Mouse (Mus musculus) midbrain, embryonic 13.5 days (tissue): Measurements from ENCODE around the gene Rwdd2b. TPM values are rescaled to one million over a fixed set of nuclear protein-coding genes. Genes with fewer than 3 reads are reported as not detected.

Source experiments
- ATAC-seq: fragments of 200-750 bp; cut with Nextera tagmentation; 2 replicates; pipeline ENCODE4 v1.8.0; 2017; ENCODE audit warnings: mild to moderate bottlenecking, moderate TSS enrichment, moderate library complexity
- H3K27ac ChIP-seq: fragments of 300-500 bp; sonication (generic); 2 replicates; pipeline ENCODE4 v1.5.1; 2015; ENCODE audit warnings: inconsistent platforms, mild to moderate bottlenecking, moderate library complexity
- H3K27me3 ChIP-seq: fragments of 300-500 bp; sonication (generic); 2 replicates; pipeline ENCODE4 v1.6.1; 2015; ENCODE audit warnings: mild to moderate bottlenecking, inconsistent platforms
- H3K36me3 ChIP-seq: fragments of 300-500 bp; sonication (generic); 2 replicates; pipeline ENCODE4 v1.6.1; 2015; ENCODE audit warnings: mild to moderate bottlenecking, inconsistent platforms
- H3K4me1 ChIP-seq: fragments of 300-500 bp; sonication (generic); replicated peaks from 2 replicates; pipeline ENCODE4 v1.6.1; 2015; ENCODE audit warnings: inconsistent platforms
- H3K4me2 ChIP-seq: fragments of 300-500 bp; sonication (generic); replicated peaks from 2 replicates; pipeline ENCODE4 v1.6.1; 2015; ENCODE audit warnings: moderate library complexity, mild to moderate bottlenecking, inconsistent platforms
- H3K4me3 ChIP-seq: fragments of 300-500 bp; sonication (generic); replicated peaks from 2 replicates; pipeline ENCODE4 v1.5.1; 2015; ENCODE audit warnings: mild to moderate bottlenecking, inconsistent platforms
- H3K9ac ChIP-seq: fragments of 300-500 bp; sonication (generic); replicated peaks from 2 replicates; pipeline ENCODE4 v1.6.1; 2015; ENCODE audit warnings: mild to moderate bottlenecking, inconsistent platforms
- H3K9me3 ChIP-seq: fragments of 300-500 bp; sonication (generic); 2 replicates; pipeline ENCODE4 v1.6.1; 2016; ENCODE audit warnings: mild to moderate bottlenecking, inconsistent platforms
- WGBS: fragments of 180-500 bp; shearing (Covaris S2); methylation state at CpG from one replicate; pipeline ENCODE4 v1.1.7; 2015; 5-methylcytosine and 5-hydroxymethylcytosine counted together
- polyA plus RNA-seq: library from polyadenylated mRNA; unstranded; fragments of >200 nt; fragmentation: Nextera tagmentation; extraction: Ambion mirVana; gene quantifications from 2 replicates; pipeline ENCODE4 v1.2.1, GENCODE M21; 2015

Rwdd2b gene
- polyA plus RNA-seq, 1 experiment from 2014 or later, result 13.8 TPM

DNA sequence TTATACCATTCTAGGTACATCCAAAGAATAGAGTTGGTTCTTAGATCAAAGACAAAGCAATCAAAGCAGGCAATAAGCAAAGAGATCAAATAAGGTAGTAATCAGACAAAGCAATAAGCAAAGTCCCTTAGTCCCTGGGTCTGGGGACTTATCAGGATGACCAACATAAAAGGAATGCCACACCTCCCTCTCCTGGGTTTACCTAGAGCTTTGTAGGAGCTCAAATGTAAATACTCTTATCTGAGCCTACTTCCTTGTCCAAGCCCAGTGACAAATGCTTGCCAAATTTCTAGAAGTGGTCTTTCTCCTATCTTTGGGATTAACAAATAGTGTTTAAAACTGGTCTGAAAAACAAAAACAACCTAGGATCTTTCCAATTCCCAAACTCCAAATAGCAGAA is 2.9 kb upstream of the Rwdd2b start:
- Histone ChIP-seq H3K9me3 (no peaks in the 10 kb centered on the region), H3K27me3 (no peaks in the 10 kb centered on the region), H3K27ac (no peak overlapping the region), H3K4me3 (no peak overlapping the region), H3K4me2 (no peak overlapping the region), H3K4me1 (peaks cover 15% of the 10 kb centered on the region), H3K36me3 (no peaks in the 10 kb centered on the region), H3K9ac (no peak overlapping the region)
- no peak for ATAC-seq

DNA sequence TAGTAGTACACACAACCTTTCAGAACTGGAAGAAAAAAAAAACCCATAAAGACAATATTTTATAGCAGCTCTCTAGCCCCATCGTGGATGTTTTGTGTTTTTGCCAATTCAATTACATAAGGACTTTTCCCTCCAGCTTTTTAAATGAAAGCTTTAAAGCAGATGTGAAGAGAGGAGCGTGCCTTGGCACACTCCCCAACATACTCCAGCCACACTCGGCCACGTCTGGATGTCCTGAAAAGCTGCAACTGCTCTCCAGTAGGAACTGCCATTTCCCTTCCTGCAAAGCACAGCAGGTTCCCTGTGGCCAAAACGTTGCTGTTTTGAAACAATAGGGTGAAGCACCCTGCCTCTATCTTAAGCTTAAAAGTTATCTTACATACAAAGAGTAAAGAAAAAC is 1.9 kb upstream of the Rwdd2b start:
- no peaks in the 10 kb centered on the region for H3K27me3 ChIP-seq
- no peak overlapping the region for H3K9ac ChIP-seq
- no peak overlapping the region for H3K27ac ChIP-seq
- H3K4me3 ChIP-seq, result no peak overlapping the region
- no peak overlapping the region for H3K4me2 ChIP-seq
- H3K9me3 ChIP-seq, result no peaks in the 10 kb centered on the region
- no peaks in the 10 kb centered on the region for H3K36me3 ChIP-seq
- 58% methylated on average over 5 of the region's 5 CpGs for WGBS
- H3K4me1 ChIP-seq, result peaks cover 15% of the 10 kb centered on the region
- ATAC-seq, result no peak

DNA sequence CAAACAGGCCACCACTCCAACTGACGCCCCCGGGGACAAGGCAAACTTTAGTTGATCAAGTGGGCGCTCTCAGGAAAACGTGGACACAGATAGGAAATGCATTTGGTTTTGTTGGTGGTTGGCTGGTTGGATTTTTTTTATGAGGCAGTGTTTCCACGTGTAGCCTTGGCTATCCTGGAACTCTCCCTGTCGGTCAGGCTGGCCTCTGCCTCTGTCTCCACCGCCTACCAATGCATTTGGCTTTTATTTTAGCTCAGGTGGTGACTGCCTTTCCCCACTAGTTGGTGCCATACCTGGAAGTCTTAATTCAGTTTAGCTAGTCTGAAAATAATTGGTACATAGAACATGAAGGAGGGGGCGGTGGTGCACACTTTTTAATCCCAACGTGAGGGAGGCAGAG is 716 bp upstream of the Rwdd2b start:
- Histone ChIP-seq H3K27ac (no peak overlapping the region), H3K9ac (peak overlapping the region; percentile 81), H3K4me2 (peak overlapping the region; percentile 68), H3K4me1 (peaks cover 15% of the 10 kb centered on the region), H3K9me3 (no peaks in the 10 kb centered on the region), H3K27me3 (no peaks in the 10 kb centered on the region), H3K4me3 (peak overlapping the region; percentile 61), H3K36me3 (no peaks in the 10 kb centered on the region)
- 25% methylated on average over 9 of the region's 9 CpGs for WGBS
- ATAC-seq, result no peak

DNA sequence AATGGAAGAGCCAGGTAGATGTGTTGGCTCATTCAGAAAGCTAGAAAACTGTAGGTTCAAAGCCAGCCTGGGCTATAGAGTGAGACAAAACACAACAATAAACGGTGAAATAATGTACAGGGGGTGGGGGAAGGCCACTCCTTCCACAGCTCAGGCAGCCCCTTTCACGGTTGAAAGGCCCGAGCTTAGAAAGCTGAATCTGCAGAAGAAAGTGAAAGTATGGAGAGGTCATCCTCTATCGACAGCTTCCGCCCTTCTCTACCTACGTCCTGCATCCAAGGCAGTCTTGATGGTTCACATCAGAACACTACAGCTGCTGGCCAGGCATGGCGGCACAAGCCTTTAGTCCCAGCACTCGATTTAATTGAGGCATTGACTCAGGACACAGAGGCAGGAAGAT is 1.7 kb downstream of the Rwdd2b start:
- H3K4me1 ChIP-seq, result peaks cover 15% of the 10 kb centered on the region
- H3K27ac ChIP-seq, result no peak overlapping the region
- no peaks in the 10 kb centered on the region for H3K9me3 ChIP-seq
- H3K4me2 ChIP-seq, result no peak overlapping the region
- no peak for ATAC-seq
- H3K36me3 ChIP-seq, result no peaks in the 10 kb centered on the region
- no peak overlapping the region for H3K9ac ChIP-seq
- 91% methylated on average over 8 of the region's 8 CpGs for WGBS
- no peak overlapping the region for H3K4me3 ChIP-seq
- H3K27me3 ChIP-seq, result no peaks in the 10 kb centered on the region

DNA sequence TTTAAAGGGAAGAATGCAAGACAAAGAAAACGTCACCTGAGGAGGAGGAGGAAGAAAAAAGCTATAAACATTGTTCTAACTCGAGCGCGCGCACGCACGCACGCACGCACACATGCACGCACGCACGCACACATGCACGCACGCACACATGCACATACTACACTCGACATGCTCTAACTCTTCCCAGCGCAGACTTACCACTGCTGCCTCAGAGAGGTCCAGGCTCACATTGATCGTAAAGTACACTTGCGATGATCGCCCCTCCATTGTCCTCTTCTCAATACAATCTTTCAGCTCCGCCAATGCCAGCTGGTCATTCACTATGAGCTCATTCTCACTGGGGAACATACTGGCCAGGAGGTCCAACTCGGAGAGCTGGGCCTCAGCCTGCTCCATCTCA is 3.3 kb downstream of the Rwdd2b start:
- WGBS, result 93% methylated on average over 21 of the region's 21 CpGs
- no peak for ATAC-seq
- H3K27ac ChIP-seq, result no peak overlapping the region

DNA sequence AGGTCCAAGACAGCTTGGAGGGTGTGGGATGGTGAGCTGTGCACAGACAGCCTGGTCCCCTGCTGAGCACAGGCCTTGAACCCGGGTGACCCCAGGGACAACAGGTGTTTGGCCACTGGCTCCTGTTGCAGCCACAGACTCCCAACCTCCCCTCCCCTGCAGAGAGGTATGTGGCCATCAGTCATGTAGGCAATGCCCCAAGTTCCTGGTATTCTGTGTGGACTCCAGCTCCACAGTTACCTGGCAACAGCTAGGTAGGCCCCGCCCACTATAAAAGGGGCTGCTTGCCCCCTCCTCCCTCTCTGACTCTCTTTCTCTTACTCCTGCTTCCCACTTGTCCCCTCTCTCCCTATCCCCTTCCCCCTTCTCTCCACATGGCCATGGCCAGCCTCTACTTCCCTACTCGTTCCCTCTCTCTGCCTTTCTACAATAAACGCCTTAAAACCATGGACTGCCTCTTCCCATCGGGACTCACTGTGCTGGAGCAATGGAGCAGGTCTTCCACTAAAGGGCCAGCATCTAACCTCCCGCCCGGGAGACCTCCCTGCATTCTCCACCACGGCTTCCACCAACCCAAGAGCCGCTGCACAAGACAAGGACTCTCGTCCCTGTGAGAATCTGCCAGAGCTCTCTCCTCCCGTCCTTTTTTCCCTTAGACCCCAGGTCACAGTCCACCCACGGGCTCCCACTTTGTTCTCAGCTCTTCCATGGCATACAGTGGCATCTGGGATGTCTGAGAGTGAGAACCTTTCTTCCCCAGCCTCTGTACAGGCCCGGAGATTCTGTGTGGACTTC is 4.8 kb downstream of the Rwdd2b start:
- Histone ChIP-seq H3K4me1 (peaks cover 13% of the 10 kb centered on the region), H3K27ac (no peak overlapping the region), H3K36me3 (no peaks in the 10 kb centered on the region), H3K9ac (no peak overlapping the region), H3K9me3 (no peaks in the 10 kb centered on the region), H3K4me2 (no peak overlapping the region), H3K4me3 (no peak overlapping the region), H3K27me3 (no peaks in the 10 kb centered on the region)
- ATAC-seq, result no peak
- 85% methylated on average over 13 of the region's 13 CpGs for WGBS

More for the DNA sequence above, 3.3 kb downstream of the Rwdd2b start:
- no peak overlapping the region for H3K4me2 ChIP-seq
- H3K9me3 ChIP-seq, result no peaks in the 10 kb centered on the region
- H3K4me3 ChIP-seq, result no peak overlapping the region
- H3K9ac ChIP-seq, result no peak overlapping the region
- H3K36me3 ChIP-seq, result no peaks in the 10 kb centered on the region
- H3K27me3 ChIP-seq, result no peaks in the 10 kb centered on the region
- H3K4me1 ChIP-seq, result peaks cover 15% of the 10 kb centered on the region

DNA sequence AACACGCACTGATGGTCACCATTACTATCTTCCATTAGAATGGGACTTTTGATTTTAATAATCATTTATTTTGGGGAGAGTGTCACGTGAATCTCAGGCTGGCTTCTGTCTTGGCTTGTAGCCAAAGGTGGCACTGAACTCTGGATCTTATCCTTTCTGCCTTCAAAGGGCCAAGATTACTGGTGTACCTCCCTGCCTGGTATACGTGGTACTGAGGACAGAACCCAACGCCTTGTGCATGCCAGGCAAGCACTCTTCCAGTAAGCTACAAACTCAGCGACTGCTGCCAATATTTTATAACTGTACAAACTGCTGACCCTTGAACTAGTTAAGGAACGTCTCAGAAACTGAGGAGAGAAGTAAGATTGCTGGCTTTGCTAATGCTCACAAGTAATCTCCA is 5.4 kb downstream of the Rwdd2b start:
- H3K9ac ChIP-seq, result no peak overlapping the region
- H3K27ac ChIP-seq, result no peak overlapping the region
- H3K4me3 ChIP-seq, result no peak overlapping the region
- no peak for ATAC-seq
- peaks cover 16% of the 10 kb centered on the region for H3K4me1 ChIP-seq
- H3K36me3 ChIP-seq, result no peaks in the 10 kb centered on the region
- WGBS, result 90% methylated on average over 6 of the region's 6 CpGs
- H3K27me3 ChIP-seq, result no peaks in the 10 kb centered on the region
- no peak overlapping the region for H3K4me2 ChIP-seq
- no peaks in the 10 kb centered on the region for H3K9me3 ChIP-seq

DNA sequence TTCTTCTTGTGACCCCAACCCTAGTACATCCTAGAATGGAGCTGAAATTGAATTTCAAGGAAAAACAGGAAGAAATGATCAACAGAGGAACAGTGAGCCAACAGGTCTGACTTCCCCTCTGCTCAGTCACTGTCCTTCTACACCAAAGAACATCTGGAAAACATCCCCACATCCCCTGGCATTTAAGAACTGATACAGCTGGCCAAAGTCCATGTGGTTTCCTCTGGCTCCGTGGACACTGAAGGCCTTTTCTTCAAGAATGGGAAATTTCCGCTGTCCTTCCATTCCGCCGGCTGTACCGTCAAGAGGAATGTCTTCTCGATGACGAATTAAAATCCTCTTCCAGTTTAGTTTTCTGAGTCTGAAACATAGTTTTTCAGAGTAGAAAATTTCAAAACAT is 6.1 kb downstream of the Rwdd2b start:
- ATAC-seq, result no peak
- H3K27me3 ChIP-seq, result no peaks in the 10 kb centered on the region

DNA sequence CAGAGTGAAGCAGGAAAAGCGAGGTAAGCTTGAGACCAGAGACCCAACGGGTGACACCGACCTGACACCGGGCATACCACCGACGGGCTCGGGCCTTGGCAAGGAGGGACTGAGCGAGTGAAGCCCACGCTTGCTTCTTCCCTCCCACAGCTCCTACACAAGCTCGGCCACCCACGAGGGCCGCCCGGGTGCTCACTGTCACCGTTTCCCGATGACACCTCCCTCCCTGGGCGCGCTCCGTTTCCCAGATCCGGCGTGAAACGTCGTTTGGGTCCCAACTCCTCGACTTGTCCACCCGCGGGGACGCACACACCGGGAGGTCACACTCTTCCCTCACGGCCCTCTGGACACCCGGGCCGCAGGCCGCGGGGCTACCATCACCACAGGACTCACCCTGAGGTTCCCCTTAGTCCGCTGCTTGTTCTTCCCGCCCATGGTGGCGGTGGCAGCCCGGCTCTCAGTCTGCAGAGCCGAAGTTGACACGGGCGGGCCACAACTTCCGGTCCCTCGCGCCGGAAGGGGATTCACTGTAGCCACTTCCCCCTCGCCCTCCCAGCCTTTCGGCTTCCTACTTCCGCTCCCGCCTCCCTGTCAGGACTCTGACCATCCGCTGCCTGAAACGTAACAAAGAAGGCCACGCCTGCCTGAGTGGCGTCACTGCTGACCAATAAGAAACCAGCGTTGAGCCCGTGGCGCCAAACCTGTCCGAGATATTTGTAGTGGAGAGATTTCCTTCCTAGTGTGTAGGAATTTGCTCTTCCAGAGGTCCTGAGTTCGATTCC is 8.1 kb downstream of the Rwdd2b start, which contains the start of gene Ltn1:
Gene Ltn1, minus strand, starts transcription at position 580 of the 782 bp plus-strand sequence.
- no peaks in the 10 kb centered on the region for H3K36me3 ChIP-seq
- peak within 1 kb of the TSS; percentile 89 for H3K4me2 ChIP-seq
- 2% methylated on average over 56 of the region's 56 CpGs for WGBS
- no peaks in the 10 kb centered on the region for H3K9me3 ChIP-seq
- H3K27me3 ChIP-seq, result no peaks in the 10 kb centered on the region
- H3K27ac ChIP-seq, result peak within 1 kb of the TSS; percentile 49; the same call in 1 of the 2 replicates
- ATAC-seq, result peak; percentile 100
- peak within 1 kb of the TSS; percentile 95 for H3K4me3 ChIP-seq
- peak within 1 kb of the TSS; percentile 82 for H3K9ac ChIP-seq
- H3K4me1 ChIP-seq, result peaks cover 13% of the 10 kb centered on the region

More for the DNA sequence above, 6.1 kb downstream of the Rwdd2b start:
- H3K36me3 ChIP-seq, result no peaks in the 10 kb centered on the region
- WGBS, result 95% methylated on average over 7 of the region's 7 CpGs
- H3K4me1 ChIP-seq, result peaks cover 13% of the 10 kb centered on the region
- H3K9ac ChIP-seq, result no peak overlapping the region
- H3K4me3 ChIP-seq, result no peak overlapping the region
- no peaks in the 10 kb centered on the region for H3K9me3 ChIP-seq
- no peak overlapping the region for H3K27ac ChIP-seq
- no peak overlapping the region for H3K4me2 ChIP-seq

DNA sequence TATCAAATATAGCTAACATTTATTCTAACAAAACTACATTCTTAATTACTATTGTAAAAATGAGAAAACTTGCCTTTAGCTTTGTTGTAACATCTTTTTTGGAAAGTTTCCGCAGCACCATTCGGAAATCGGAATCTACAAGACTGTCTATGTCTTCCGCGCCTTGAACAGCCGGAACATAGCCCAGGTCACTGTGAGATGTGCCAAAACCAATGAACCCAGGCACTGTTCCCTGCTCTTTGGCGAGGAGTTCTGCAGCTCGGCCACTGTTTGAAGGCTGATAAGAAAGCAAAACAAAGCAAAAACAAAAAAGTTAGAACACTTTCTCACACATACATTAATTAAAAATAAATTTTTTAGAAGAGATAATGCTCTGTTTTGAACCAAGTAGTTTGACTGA is 12.9 kb downstream of the Rwdd2b start:
- WGBS, result 98% methylated on average over 8 of the region's 8 CpGs
- peaks cover 44% of the 10 kb centered on the region for H3K36me3 ChIP-seq
- no peak overlapping the region for H3K27ac ChIP-seq
- H3K9ac ChIP-seq, result no peak overlapping the region
- no peak for ATAC-seq
- H3K4me3 ChIP-seq, result no peak overlapping the region
- H3K27me3 ChIP-seq, result no peaks in the 10 kb centered on the region
- H3K4me1 ChIP-seq, result peaks cover 13% of the 10 kb centered on the region
- peaks cover 3% of the 10 kb centered on the region; the same call in 1 of the 2 replicates for H3K9me3 ChIP-seq
- H3K4me2 ChIP-seq, result no peak overlapping the region

DNA sequence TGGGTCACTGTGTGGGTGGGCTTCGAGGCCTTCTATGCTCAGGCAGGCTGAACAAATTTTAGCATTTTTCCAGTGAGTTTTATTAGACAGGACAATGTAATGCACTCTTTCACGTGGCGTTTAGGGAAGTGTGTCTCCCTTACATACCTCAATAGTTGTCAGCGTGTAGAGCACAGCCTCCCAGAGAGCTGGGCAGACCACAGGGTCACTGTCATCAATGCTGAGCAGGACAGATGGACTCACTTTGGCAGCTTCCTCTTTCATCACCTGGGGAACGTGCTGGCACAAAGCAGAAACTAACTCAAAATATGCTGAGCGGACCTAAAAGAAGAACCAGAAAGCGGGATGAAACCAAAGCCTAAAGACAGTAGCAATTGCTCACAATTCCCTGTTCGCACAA is 19.7 kb downstream of the Rwdd2b start:
- Histone ChIP-seq H3K27me3 (no peaks in the 10 kb centered on the region), H3K36me3 (peaks cover 94% of the 10 kb centered on the region), H3K9ac (no peak overlapping the region), H3K4me2 (no peak overlapping the region), H3K4me1 (no peaks in the 10 kb centered on the region), H3K9me3 (peaks cover 15% of the 10 kb centered on the region), H3K27ac (no peak overlapping the region), H3K4me3 (no peak overlapping the region)
- WGBS, result 98% methylated on average over 8 of the region's 8 CpGs
- ATAC-seq, result no peak

DNA sequence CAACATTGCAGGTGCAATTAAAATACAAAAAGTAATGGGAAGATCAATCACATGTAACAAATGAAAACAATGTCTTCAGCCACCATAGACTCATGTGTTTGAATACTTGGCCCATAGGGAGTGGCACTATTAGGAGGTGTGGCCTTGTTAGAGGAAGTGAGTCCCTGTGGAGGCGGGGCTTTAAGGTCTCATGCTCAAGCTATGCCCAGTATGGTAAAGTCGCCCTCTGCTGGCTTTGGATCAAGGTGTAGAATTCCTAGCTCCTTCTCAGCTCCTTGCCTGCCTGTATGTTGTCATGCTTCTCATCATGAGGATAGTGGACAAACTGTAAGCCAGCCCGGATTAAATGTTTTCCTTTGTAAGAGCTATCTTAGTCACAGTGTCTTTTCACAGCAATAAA is 35.4 kb downstream of the Rwdd2b start:
- no peaks in the 10 kb centered on the region for H3K27me3 ChIP-seq
- no peaks in the 10 kb centered on the region for H3K4me1 ChIP-seq
- WGBS, result 81% methylated on average over 3 of the region's 3 CpGs
- ATAC-seq, result no peak
- H3K9me3 ChIP-seq, result no peaks in the 10 kb centered on the region
- H3K36me3 ChIP-seq, result peaks cover 81% of the 10 kb centered on the region
- no peak overlapping the region for H3K4me3 ChIP-seq
- no peak overlapping the region for H3K9ac ChIP-seq
- no peak overlapping the region for H3K4me2 ChIP-seq
- H3K27ac ChIP-seq, result no peak overlapping the region
